Mouse (Mus musculus): ENCODE measurements around the gene 6030468B19Rik.

The 6030468B19Rik gene

GRCm38 (mm10) chr11:117797511-117798159, at the start of gene 6030468B19Rik:
6030468B19Rik (plus strand) TSS chr11:117797660.
- no peak for DNase-seq (ENCODE audit: low spot score in 2 of 2)

GRCm38 (mm10) chr11:117748628-117749027, 48.8 kb upstream of the 6030468B19Rik start:
- no peak for DNase-seq (ENCODE audit: low spot score in 2 of 2)

- DNase-seq (ENCODE audit: low spot score in 2 of 2): no peak
Observed at GRCm38 (mm10) chr11:117749414-117749813, 48.0 kb upstream of the 6030468B19Rik start.

GRCm38 (mm10) chr11:117751544-117751943, 45.9 kb upstream of the 6030468B19Rik start:
- DNase-seq (ENCODE audit: low spot score in 2 of 2): no peak

- no peak for DNase-seq (ENCODE audit: low spot score in 2 of 2)
Observed at GRCm38 (mm10) chr11:117755891-117756290, 41.6 kb upstream of the 6030468B19Rik start.

- DNase-seq (ENCODE audit: low spot score in 2 of 2): no peak
Observed at GRCm38 (mm10) chr11:117759267-117759666, 38.2 kb upstream of the 6030468B19Rik start.

GRCm38 (mm10) chr11:117760374-117761119, 36.9 kb upstream of the 6030468B19Rik start:
- DNase-seq (ENCODE audit: low spot score in 2 of 2): no peak

DNA sequence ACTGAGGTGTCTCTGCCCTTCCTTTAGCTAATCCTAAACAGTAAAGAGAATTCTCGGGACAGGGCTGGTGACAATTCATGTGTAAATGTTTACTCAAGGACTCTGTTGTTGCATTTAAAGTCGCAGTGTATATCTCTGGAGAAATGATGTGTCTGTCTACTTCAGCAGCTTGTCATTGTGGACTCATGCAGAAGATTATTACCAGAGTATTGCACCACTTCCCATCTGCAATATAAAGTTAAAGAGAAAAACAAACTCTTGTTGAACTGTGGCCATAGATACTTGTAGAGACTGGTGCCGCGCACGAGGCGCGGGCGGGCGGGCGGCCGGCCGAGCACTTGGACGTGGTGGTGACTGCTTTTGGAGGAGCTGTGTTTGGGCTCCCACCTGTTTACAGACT, 35.7 kb upstream of the 6030468B19Rik start:
- DNase-seq (ENCODE audit: low spot score in 2 of 2): no peak

DNA sequence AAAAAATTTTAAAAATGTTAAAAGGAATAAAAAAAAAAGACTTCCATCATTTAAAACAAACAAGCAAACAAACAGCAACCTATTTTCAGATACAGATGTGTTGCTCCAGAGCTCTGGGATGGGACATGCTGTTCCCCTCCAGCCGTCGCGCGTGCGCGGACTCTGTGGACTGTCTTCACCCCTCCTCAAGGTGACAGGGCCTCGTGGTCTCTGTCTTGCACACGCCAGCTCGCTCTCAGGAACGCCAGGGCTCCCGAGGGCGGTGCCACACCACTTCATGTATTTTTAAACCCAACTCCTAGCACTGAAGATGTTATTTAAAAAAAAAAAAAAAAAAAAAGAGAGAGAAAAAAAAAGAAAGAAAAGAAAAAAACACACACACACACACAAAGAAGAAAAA, 35.2 kb upstream of the 6030468B19Rik start:
- DNase-seq (ENCODE audit: low spot score in 2 of 2): no peak

DNA sequence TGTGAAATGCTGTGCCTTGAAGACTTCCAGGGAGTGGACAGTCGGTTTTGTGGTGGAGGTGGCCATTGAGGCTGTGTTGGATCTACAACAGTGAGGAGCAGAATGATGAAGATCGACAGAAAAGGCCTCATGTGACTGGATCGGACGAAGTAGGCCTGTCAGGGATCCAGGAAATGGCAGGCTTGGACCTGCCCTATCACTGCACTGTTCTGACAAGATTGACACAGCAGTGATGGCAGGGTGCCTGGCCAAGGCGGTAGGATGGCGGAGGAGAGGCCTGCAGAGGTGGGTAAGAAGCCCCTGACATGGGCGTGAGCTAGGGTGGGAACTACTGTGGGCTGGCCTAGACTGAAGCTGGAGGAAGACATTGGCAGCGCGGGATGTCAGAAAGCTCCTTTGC, 33.1 kb upstream of the 6030468B19Rik start:
- no peak for DNase-seq (ENCODE audit: low spot score in 2 of 2)

- DNase-seq (ENCODE audit: low spot score in 2 of 2): no peak
Observed at GRCm38 (mm10) chr11:117765361-117765760, 32.1 kb upstream of the 6030468B19Rik start.

DNA sequence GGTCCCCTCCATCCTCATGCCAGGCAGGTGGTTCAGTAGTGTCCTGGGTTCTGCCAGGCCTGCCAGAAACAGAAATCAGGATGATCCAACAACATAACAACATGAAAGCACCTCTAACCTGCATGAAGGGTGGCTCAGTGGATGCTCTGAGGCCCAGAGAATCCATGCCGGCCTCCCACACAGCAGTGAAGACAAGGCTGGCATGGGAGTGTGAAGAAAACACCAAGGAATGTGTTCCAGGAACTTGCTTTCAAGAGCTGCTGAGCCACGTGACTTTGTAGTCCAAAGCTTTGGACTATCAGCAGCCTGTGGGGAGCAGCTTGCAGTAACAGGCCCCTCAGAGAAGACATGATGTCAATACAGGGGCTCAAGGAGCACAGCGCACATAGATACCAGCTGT, 31.2 kb upstream of the 6030468B19Rik start:
- no peak for DNase-seq (ENCODE audit: low spot score in 2 of 2)

- no peak for DNase-seq (ENCODE audit: low spot score in 2 of 2)
Observed at GRCm38 (mm10) chr11:117768725-117769682, 28.5 kb upstream of the 6030468B19Rik start.

GRCm38 (mm10) chr11:117769683-117770047, 27.8 kb upstream of the 6030468B19Rik start:
- DNase-seq (ENCODE audit: low spot score in 2 of 2): no peak

DNA sequence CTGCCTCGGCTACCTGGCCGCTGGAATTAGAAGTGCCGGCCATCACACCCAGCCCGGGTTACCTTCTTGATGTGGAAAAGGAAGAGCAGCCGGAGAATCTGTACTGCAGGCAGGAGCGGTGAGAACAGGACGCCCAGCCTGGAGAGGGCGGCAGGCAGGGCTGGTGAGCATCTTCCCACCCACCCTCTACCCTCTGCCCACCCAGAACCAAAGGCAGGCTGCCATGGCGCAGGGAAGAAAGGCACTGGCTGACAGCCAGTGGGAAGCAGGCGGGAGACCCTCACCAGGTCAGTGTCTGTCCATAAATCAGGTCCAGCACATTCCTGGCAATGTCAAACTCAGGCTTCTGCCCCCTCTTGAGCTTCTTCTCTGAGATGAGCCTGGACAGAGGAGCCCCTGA, 27.1 kb upstream of the 6030468B19Rik start:
- no peak for DNase-seq (ENCODE audit: low spot score in 2 of 2)

DNA sequence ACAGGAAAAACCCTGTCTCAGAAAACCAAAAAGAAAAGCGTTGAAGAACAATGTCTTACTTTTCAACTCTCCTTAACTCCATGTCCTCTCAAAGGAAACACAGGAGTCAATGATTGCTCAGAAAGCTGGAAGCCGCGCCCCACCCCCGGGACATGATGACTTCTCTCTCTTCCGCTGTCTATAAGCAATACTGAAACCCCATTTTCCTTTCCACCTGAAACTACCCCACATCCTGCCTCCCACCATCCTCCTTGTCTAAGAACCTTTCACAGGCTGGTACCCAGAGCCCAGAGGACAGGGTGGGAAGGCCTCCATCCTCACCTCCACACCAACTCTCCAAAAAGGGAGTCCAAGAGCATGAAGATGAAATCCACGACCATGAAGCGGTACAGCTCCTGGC, 25.1 kb upstream of the 6030468B19Rik start:
- DNase-seq (ENCODE audit: low spot score in 2 of 2): no peak

- DNase-seq (ENCODE audit: low spot score in 2 of 2): no peak
Observed at GRCm38 (mm10) chr11:117774925-117775324, 22.5 kb upstream of the 6030468B19Rik start.

- no peak for DNase-seq (ENCODE audit: low spot score in 2 of 2)
Observed at GRCm38 (mm10) chr11:117775540-117775939, 21.9 kb upstream of the 6030468B19Rik start.

- DNase-seq (ENCODE audit: low spot score in 2 of 2): no peak
Observed at GRCm38 (mm10) chr11:117776085-117776792, 21.2 kb upstream of the 6030468B19Rik start.

GRCm38 (mm10) chr11:117777111-117777510, 20.3 kb upstream of the 6030468B19Rik start:
- DNase-seq (ENCODE audit: low spot score in 2 of 2): no peak

- no peak for DNase-seq (ENCODE audit: low spot score in 2 of 2)
Observed at GRCm38 (mm10) chr11:117778031-117778430, 19.4 kb upstream of the 6030468B19Rik start.
